Mouse (Mus musculus): ENCODE data around the gene Ddx49.

- TF ChIP-seq CTCF (IDR thresholded peaks at IDR 0.05; ENCODE audit: low read depth) (no peak), EP300 (IDR thresholded peaks at IDR 0.05; ENCODE audit: low read depth) (no peak)
These were observed 54.4 kb downstream of the Ddx49 start for GRCm38 (mm10) chr8:70247841-70248240.
